Mouse (Mus musculus) gastrocnemius, postnatal 14 days (tissue): ENCODE results near the gene Ldah. TPM values are rescaled to one million over a fixed set of nuclear protein-coding genes. Genes with fewer than 3 reads are reported as not detected.

Source experiments
- DNase-seq: peaks from one replicate; pipeline ENCODE4 v3.0.0; 2021; ENCODE audit warnings: mixed read lengths
- intact Hi-C: fragments of 180-260 bp; cut with DNase I; formaldehyde crosslinking; loops from one replicate; pipeline ENCODE4 v1.15.1; 2025; ENCODE audit warnings: low total_unique reads
- total RNA-seq, 2 experiments: library from RNA; stranded (reverse); gene quantifications; 2 replicates each; pipeline ENCODE4 v1.2.3; 2021

Ldah gene
- total RNA-seq, 2 experiments from 2014 or later = 9.8 to 10.6 TPM

- intact Hi-C loops = no loop called here
- no peak for DNase-seq
These were observed 97.4 kb downstream of the Ldah start for GRCm38 (mm10) chr12:8305258-8305657.

GRCm38 (mm10) chr12:8306432-8306831, 98.5 kb downstream of the Ldah start:
- intact Hi-C loops = no loop called here
- DNase-seq = peak; percentile 45

GRCm38 (mm10) chr12:8306910-8307309, 99.0 kb downstream of the Ldah start:
- intact Hi-C loops = no loop called here
- no peak for DNase-seq

- intact Hi-C loops = loop anchor here (2.0 kb wide), 1 partner anchor 252 kb away; no protein-coding TSS in a partner anchor
- DNase-seq = no peak
These were observed 103.1 kb downstream of the Ldah start for GRCm38 (mm10) chr12:8310992-8311391.

GRCm38 (mm10) chr12:8312266-8312665, 104.4 kb downstream of the Ldah start:
- intact Hi-C loops = no loop called here
- DNase-seq = no peak

GRCm38 (mm10) chr12:8313270-8313771, 105.4 kb downstream of the Ldah start, which contains the start of gene Hs1bp3:
Hs1bp3 (plus strand) TSS chr12:8313432.
- DNase-seq = peak; percentile 91
- intact Hi-C loops = no loop called here

- intact Hi-C loops = no loop called here
- no peak for DNase-seq
These were observed 105.9 kb downstream of the Ldah start for GRCm38 (mm10) chr12:8313773-8314172.

- no peak for DNase-seq
- intact Hi-C loops = loop anchor here (5.0 kb wide), 1 partner anchor 231 kb away; no protein-coding TSS in a partner anchor
These were observed 108.6 kb downstream of the Ldah start for GRCm38 (mm10) chr12:8316541-8316940.

- peak; percentile 82 for DNase-seq
- intact Hi-C loops = no loop called here
These were observed 112.3 kb downstream of the Ldah start for GRCm38 (mm10) chr12:8320084-8320713.

GRCm38 (mm10) chr12:8321506-8321905, 113.6 kb downstream of the Ldah start:
- no peak for DNase-seq
- intact Hi-C loops = no loop called here

- intact Hi-C loops = no loop called here
- no peak for DNase-seq
These were observed 116.2 kb downstream of the Ldah start for GRCm38 (mm10) chr12:8324086-8324485.

- DNase-seq = no peak
These were observed 117.5 kb downstream of the Ldah start for GRCm38 (mm10) chr12:8325245-8325942.

GRCm38 (mm10) chr12:8325943-8326522, 118.1 kb downstream of the Ldah start:
- intact Hi-C loops = no loop called here
- no peak for DNase-seq

More at GRCm38 (mm10) chr12:8325245-8325942, 117.5 kb downstream of the Ldah start:
- intact Hi-C loops = no loop called here

- peak; percentile 93 for DNase-seq
- intact Hi-C loops = no loop called here
These were observed 119.1 kb downstream of the Ldah start for GRCm38 (mm10) chr12:8326825-8327674.

GRCm38 (mm10) chr12:8327675-8328053, 119.8 kb downstream of the Ldah start:
- DNase-seq = no peak
- intact Hi-C loops = loop anchor here (2.0 kb wide), 1 partner anchor 173 kb away; the partner anchor contains the start of gene Rhob

GRCm38 (mm10) chr12:8329236-8329635, 121.3 kb downstream of the Ldah start:
- DNase-seq = no peak
- intact Hi-C loops = loop anchor here (2.0 kb wide), 1 partner anchor 172 kb away; the partner anchor contains the start of gene Rhob

- DNase-seq = peak; percentile 64
- intact Hi-C loops = no loop called here
These were observed 123.7 kb downstream of the Ldah start for GRCm38 (mm10) chr12:8331489-8332173.

- intact Hi-C loops = no loop called here
- DNase-seq = no peak
These were observed 124.3 kb downstream of the Ldah start for GRCm38 (mm10) chr12:8332174-8332542.

GRCm38 (mm10) chr12:8333617-8334016, 125.7 kb downstream of the Ldah start:
- DNase-seq = no peak
- intact Hi-C loops = no loop called here
